Comparison of ENCODE assay signal across 9 mouse cellular contexts in the genomic region with DNA sequence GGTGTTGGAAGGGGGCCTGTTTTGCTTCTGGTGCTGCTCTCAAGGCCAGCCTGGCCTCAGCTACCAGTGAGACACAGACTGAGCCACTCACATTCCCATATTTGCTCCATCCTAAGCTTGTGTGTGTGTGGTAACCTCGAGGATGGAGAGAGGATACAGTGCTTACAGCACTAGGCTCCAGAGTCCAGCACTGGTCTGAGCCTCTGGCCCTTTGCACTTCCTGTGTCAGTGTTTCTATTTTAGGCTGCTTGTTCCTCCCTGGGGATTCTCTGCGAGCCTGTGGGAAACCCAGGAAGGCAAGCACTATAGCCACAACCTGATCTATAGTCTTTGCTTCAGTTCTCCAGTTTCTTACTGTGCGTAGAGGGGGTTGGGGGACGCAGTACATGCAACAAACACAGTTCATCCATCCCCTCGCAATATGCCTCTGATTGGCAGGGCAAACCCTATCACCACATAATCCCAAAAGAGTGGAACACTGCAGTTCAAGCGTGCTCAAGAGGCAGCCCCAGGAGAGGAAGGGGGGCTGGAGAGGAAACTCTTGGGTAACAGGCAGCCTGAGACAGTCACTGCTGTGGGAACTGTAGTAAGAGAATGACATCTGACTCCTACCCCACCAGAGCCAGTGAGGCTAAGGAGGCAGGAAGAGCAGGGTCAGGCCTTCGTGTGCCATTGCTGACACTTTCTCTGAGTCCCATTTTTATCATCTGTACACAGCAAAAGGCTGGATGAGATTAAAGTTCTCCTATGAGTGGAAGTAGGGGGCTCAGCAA. TPM values are rescaled to one million over a fixed set of nuclear protein-coding genes. Genes with fewer than 3 reads are reported as not detected.
A peak's percentile ranks its signal among the peaks of the same experiment; 100 is the strongest.
DNase-seq lines count a peak whose midpoint lies in the region; ATAC-seq and TF ChIP-seq lines count a peak whose summit lies in the region.
"Had no signal": no experiment of that assay in that cellular context is flagged by ENCODE, and none has a peak within 500 bp of the region (broad histone marks: within the 10 kb centered on the region; RNA-seq: fewer than 3 reads in every experiment).

No protein-coding gene starts in this region.

- H3K36me3 ChIP-seq in testis, adult 2 months (ENCODE audit: control insufficient read depth, insufficient read depth, low read length): no peaks in the 10 kb centered on the region
- no peaks in the 10 kb centered on the region for H3K36me3 ChIP-seq in heart, embryonic 16.5 days (ENCODE audit: control insufficient read depth, insufficient read depth)
- no peaks in the 10 kb centered on the region for H3K36me3 ChIP-seq in limb, embryonic 14.5 days (ENCODE audit: control insufficient read depth, insufficient read depth, low read length)
- H3K36me3 ChIP-seq in midbrain, embryonic 11.5 days (ENCODE audit: control insufficient read depth, insufficient read depth, low read length): no peaks in the 10 kb centered on the region

- 42% methylated on average over 7 of the region's 7 CpGs for WGBS in heart, embryonic 16.5 days
- WGBS in limb, embryonic 14.5 days: 64% methylated on average over 7 of the region's 7 CpGs
- WGBS in midbrain, embryonic 11.5 days: 68% methylated on average over 7 of the region's 7 CpGs

- no peak overlapping the region for H3K4me3 ChIP-seq in testis, adult 2 months (ENCODE audit: control insufficient read depth, low read depth, low read length)
- H3K4me3 ChIP-seq in heart, embryonic 16.5 days (ENCODE audit: low read length): no peak overlapping the region
- no peak overlapping the region for H3K4me3 ChIP-seq in limb, embryonic 14.5 days (replicated peaks; ENCODE audit: low read length)
- H3K4me3 ChIP-seq in midbrain, embryonic 11.5 days (ENCODE audit: low read depth, low read length): no peak overlapping the region

- no peaks in the 10 kb centered on the region for H3K27me3 ChIP-seq in testis, adult 2 months (ENCODE audit: control insufficient read depth, insufficient read depth, low read length)
- H3K27me3 ChIP-seq in heart, embryonic 16.5 days (ENCODE audit: control insufficient read depth, insufficient read depth, low read length): no peaks in the 10 kb centered on the region
- H3K27me3 ChIP-seq in limb, embryonic 14.5 days (ENCODE audit: control insufficient read depth, insufficient read depth, low read length): no peaks in the 10 kb centered on the region
- no peaks in the 10 kb centered on the region for H3K27me3 ChIP-seq in midbrain, embryonic 11.5 days (ENCODE audit: control insufficient read depth, insufficient read depth, low read length)

- DNase-seq in testis, postnatal 14 days (ENCODE audit: low spot score): no peak
- no peak for DNase-seq in limb, embryonic 14.5 days (ENCODE audit: low spot score)
- DNase-seq in yolk sac, embryonic 10.5 days (ENCODE audit: low spot score): peak; percentile 33
- no peak for DNase-seq in ovary, adult 18-20 months (ENCODE audit: low spot score)
- DNase-seq in midbrain, embryonic 11.5 days (ENCODE audit: low spot score, missing footprints): no peak
- no peak for DNase-seq in embryo, embryonic 10.5 days (ENCODE audit: low spot score)
- DNase-seq: right cerebral cortex, postnatal 25 days had no signal

- no peak overlapping the region for H3K4me2 ChIP-seq in heart, embryonic 16.5 days (ENCODE audit: low read depth, low read length)
- H3K4me2 ChIP-seq in limb, embryonic 14.5 days (replicated peaks; ENCODE audit: low read depth, low read length, severe bottlenecking): no peak overlapping the region
- no peak overlapping the region for H3K4me2 ChIP-seq in midbrain, embryonic 11.5 days

- peaks cover 20% of the 10 kb centered on the region for H3K4me1 ChIP-seq in testis, adult 2 months (ENCODE audit: control insufficient read depth, insufficient read depth, low read length)
- peaks cover 17% of the 10 kb centered on the region for H3K4me1 ChIP-seq in heart, embryonic 16.5 days (ENCODE audit: control insufficient read depth, insufficient read depth, low read length)
- H3K4me1 ChIP-seq in limb, embryonic 14.5 days (ENCODE audit: control insufficient read depth, insufficient read depth, low read length): peaks cover 14% of the 10 kb centered on the region; the same call in 1 of the 2 replicates
- no peaks in the 10 kb centered on the region for H3K4me1 ChIP-seq in midbrain, embryonic 11.5 days (ENCODE audit: control insufficient read depth, insufficient read depth, low read length)

- TF ChIP-seq POLR2A in testis, adult 2 months (IDR thresholded peaks at IDR 0.05; ENCODE audit: control insufficient read depth, low read depth, low read length): no peak
- no peak for TF ChIP-seq POLR2A in limb, embryonic 14.5 days (IDR thresholded peaks at IDR 0.05; ENCODE audit: borderline replicate concordance, extremely low read depth, insufficient read depth, insufficient read length)

- 0 out of 2 replicates have a peak overlapping the region, but pooled peaks have one; percentile 43 for H3K27ac ChIP-seq in testis, adult 2 months (ENCODE audit: control insufficient read depth, insufficient read depth, low read depth, low read length)
- peak overlapping the region; percentile 68 for H3K27ac ChIP-seq in heart, embryonic 16.5 days (ENCODE audit: low read length)
- 0 out of 2 replicates have a peak overlapping the region, but pooled peaks have one; percentile 28 for H3K27ac ChIP-seq in limb, embryonic 14.5 days (replicated peaks; ENCODE audit: low read depth, low read length)
- H3K27ac ChIP-seq in midbrain, embryonic 11.5 days (ENCODE audit: low read depth, low read length): no peak overlapping the region

- H3K9me3 ChIP-seq in heart, embryonic 16.5 days (replicated peaks; ENCODE audit: control insufficient read depth, low read length): no peaks in the 10 kb centered on the region
- no peaks in the 10 kb centered on the region for H3K9me3 ChIP-seq in limb, embryonic 14.5 days (ENCODE audit: control insufficient read depth, low read length)
- H3K9me3 ChIP-seq in midbrain, embryonic 11.5 days (ENCODE audit: control insufficient read depth, low read length): no peaks in the 10 kb centered on the region

- ATAC-seq in heart, embryonic 16.5 days (replicated peaks; ENCODE audit: extremely low read depth, insufficient read depth, low FRiP score): no peak
- no peak for ATAC-seq in limb, embryonic 14.5 days (ENCODE audit: low FRiP score, low read depth)
- ATAC-seq in midbrain, embryonic 11.5 days (ENCODE audit: low FRiP score): no peak

- 0 out of 2 replicates have a peak overlapping the region, but pooled peaks have one; percentile 18 for H3K9ac ChIP-seq in heart, embryonic 16.5 days (ENCODE audit: low read length)
- H3K9ac ChIP-seq in limb, embryonic 14.5 days (ENCODE audit: low read depth, low read length, severe bottlenecking): no peak overlapping the region
- H3K9ac ChIP-seq in midbrain, embryonic 11.5 days (ENCODE audit: low read length): no peak overlapping the region

- no peak for TF ChIP-seq CTCF in testis, adult 2 months (IDR thresholded peaks at IDR 0.05; ENCODE audit: control insufficient read depth, insufficient read depth, insufficient replicate concordance, low read depth, low read length)

RNA-seq across cellular contexts. Expression of a gene that starts 3.2 kb away (rescaled TPM):
- 109 and 119 TPM in 2 replicates for polyA plus RNA-seq in testis, adult 2 months (2012; rRNA removed)
- polyA plus RNA-seq in heart, embryonic 16.5 days (2015; fragmentation: Nextera tagmentation; extraction: Ambion mirVana): 57.1 and 61.0 TPM in 2 replicates
- 75.5 and 78.1 TPM in 2 replicates for polyA plus RNA-seq in limb, embryonic 14.5 days (2012; rRNA removed)
- polyA plus RNA-seq in limb, embryonic 14.5 days (2014; fragmentation: Nextera tagmentation; extraction: Ambion mirVana): 155 and 177 TPM in 2 replicates
- 168 and 189 TPM in 2 replicates for polyA plus RNA-seq in midbrain, embryonic 11.5 days (2014; fragmentation: Nextera tagmentation; extraction: Ambion mirVana)

RNA-seq across cellular contexts. Expression of a gene that starts 10.7 kb away (rescaled TPM):
- 25.6 and 27.2 TPM in 2 replicates for polyA plus RNA-seq in testis, adult 2 months (2012; rRNA removed)
- 32.2 and 34.3 TPM in 2 replicates for polyA plus RNA-seq in heart, embryonic 16.5 days (2015; fragmentation: Nextera tagmentation; extraction: Ambion mirVana)
- 64.2 and 66.0 TPM in 2 replicates for polyA plus RNA-seq in limb, embryonic 14.5 days (2012; rRNA removed)
- 51.6 and 56.9 TPM in 2 replicates for polyA plus RNA-seq in limb, embryonic 14.5 days (2014; fragmentation: Nextera tagmentation; extraction: Ambion mirVana)
- polyA plus RNA-seq in midbrain, embryonic 11.5 days (2014; fragmentation: Nextera tagmentation; extraction: Ambion mirVana): 63.5 and 69.1 TPM in 2 replicates
